Mouse (Mus musculus) urinary bladder, postnatal 10 days (tissue): ENCODE measurements around the gene Thap8.

Experiments used
- DNase-seq: peaks from one replicate; pipeline ENCODE4 v3.0.0; 2022; ENCODE audit warnings: low spot score

The Thap8 gene

DNA sequence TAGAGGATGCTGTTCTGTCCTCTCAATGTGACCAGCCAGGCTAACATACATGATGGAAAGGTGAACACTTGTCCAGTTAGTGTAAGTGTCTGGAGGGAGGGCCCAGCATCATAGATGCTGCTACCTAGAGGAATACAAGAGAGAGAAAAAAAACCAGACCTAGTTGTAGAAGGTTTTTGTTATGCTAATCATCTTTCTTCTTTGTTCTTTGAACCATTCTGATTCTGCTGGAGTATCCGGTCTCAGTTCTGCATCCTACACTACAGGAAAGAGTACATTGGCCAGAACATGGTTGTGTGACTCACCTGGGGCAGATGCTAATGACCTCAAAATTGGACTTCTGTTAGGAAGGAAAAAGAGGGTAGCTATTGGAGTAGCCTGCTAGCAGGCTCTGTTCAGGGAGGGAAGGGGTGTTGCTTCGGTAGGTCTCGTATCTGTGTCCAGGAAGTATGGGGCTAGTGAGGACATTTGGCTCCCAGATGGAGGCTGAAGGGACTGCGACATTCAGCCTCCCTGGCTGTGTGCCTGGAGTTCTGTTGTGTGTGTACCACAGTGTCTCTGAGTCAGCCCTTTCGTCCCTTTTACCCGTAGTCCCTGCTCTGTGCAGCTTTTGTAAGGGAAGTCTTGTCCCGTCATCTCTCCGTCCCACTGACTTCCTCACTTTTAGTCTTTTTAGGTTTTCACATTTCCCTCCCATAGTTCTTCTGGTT is 7.0 kb downstream of the Thap8 start:
- no peak for DNase-seq

DNA sequence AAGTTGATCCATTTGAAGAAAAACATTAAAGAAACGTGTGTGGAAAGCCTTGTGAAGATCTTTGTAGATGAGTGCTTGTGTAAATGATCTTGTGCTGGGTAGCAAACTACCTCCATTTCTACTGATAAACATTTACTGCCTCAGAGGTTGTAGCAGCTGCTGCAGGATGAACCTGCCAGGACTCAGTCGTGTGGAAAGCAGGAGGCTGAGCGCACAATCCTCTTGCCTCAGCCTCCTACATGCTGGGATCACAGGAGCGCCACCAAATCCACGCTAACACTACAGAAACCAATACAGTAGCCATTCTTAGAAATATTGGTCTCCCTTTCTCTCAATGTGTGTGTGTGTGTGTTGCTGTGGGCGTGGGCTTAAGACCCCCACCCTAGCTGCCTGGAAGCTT is 8.2 kb downstream of the Thap8 start:
- no peak for DNase-seq

DNA sequence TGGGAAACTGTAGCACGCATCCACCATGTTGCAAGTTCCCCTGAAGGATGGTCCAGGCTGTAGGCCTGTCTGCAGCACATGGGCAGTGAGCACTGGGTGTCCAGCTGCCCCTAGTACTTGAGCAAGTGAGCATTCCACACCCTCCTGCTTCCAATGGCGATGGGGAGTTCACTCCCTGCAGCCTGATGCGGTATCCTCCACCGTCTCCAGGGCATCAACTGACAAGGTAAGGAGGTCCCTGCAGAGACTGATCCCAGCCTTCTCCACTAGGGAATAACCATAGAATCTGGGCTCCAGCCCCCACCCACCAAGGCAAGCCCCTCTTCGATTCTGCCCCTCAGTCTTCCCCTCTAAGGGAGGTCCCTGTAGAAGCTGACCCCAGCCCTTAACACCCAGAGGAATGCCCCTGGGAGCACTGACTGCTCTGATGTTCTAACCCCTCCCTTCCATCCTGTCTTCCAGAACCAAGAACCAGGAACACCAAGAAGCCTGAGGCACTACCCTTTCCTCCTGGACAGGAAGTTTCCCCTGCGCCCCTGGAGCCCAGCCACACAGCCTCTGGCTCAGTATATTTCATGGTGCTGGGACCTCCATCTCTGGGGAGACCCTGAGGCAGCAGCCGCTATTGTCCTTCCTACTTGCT is 9.3 kb downstream of the Thap8 start:
- DNase-seq: no peak

DNA sequence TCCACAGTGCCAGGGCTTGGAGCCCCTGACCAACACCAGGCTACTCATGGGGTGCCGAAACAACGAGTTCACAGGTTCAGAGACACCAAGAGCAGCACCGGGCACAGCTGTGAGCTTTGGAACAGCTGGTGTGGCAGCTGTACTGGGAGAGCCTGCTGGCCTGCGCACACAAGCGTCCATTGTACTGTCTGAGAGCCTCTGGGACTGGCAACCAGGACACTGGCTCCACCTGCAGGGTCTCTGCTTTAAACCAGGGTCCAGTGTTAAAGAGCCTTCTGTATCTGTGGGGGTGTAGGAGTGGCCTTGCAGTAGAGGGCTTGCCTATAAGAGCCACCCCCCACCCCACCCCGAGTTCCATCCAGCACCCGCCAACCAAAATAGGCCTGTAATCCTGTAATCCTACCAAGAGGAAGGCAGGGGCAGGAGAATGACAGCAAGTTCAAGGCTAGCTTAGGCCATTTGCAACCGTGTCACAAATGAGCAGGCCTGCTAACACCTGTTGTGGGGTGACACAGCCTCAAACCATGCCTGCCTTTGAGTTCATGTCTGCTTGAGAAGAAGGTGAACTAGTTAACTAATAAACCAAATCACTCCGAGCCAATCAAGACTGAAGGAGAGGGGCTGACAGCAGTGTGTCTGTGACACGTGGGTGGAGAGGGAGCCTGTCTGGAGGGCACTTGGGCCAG is 10.0 kb downstream of the Thap8 start:
- DNase-seq: no peak

DNA sequence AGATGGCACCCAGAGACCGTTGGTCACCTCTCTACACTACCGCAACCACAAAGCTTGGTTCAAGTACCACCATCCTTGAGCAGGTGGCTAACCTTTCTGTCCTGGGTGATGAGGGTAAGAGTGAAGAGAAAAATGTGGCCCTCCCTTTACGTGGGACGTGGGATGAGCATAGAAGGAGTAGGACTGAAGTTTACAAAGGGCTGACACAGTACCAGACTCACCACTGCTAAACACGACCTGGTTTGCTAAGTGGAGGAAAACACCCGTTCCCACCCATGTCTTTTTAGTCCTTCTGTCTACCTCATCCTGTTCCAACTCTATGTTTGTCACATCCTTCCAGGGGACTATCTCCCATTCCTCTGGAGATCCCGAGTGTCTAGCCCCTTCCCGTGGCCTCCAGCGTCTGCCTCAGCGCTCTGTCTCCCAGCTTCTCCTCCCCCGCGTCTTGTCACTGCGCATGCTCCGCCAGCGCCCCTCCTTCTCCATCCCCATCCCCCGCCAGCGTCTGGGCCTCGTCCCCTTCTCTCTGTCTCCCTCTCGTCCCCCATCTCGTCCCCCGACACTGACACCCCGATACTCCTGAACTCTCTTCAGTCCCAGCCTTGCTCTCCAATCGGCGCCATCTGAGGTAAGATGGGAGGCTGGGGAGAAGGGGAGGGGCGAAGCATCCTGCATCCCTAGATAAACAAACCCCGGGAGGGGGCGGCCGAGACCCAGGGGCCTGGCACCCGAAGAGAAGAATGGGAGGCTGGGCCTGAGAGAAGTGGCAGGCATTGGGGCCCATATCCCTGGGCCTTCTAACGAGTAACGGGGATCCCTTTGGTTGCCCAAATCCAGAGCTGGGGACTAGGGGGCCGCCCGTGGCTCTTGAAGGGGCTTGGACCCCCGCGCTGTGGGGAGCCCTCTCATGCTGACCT is 11.6 kb downstream of the Thap8 start, which contains the start of gene Clip3:
Clip3 (plus strand) TSS at position 514 of the 917 bp plus-strand sequence.
- peak; percentile 40 for DNase-seq

DNA sequence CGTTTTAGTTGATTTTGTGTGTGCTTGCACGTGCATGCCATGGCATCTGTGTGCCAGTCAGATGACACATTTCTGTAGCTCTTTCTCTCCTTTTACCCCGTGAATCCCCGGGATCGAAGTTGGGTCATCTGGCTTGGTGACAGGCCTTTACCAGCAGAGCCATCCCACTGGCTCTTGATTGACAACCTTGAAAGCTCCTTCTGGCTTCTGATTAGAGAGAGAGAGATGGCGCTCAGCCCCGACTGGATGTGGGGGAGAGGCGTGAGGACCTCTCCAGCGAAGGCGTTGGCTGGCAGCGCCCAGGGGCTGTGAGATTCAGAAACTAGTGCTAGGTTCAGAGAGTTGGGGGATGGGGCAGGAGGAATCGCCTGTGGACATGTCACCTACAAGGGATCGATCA is 13.9 kb downstream of the Thap8 start:
- no peak for DNase-seq

DNA sequence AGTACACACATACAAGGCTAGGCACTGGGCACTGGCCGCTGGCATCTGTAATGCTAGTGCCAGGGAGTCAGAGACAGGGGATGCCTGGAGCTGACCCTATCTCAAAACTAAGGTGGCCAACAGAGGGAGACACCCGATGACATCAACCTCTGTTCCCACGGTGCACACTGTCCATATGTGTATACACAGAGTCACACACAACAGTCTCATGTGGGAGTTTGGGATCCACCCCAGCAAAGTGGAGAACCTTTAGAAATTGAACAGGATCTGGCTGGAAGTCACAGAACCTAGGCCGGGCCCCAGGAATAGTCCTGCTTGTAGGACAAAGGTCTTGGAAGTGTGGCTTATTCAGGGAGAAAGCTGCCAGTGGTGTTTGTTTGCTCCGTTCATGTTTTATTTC is 14.4 kb downstream of the Thap8 start:
- no peak for DNase-seq

DNA sequence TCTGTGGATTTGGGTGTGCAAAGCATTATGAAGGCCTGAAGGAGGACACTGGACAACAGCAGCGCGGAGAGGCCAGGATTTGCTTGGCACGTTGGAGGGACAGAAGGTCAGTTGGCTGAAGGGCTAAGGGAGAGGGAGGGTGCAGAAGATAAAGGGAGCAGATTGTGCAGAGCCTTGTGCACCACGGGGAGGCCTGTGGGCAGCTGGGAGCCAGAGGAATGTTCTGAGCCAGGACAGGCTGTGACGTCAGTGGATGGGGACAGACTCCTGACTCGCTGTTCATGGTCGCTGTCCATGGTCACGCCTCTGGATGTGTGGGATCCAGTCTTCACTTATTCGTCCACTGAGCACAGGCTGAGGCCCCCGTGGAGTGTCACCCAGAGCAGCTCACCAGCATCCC is 15.2 kb downstream of the Thap8 start:
- DNase-seq: no peak

DNA sequence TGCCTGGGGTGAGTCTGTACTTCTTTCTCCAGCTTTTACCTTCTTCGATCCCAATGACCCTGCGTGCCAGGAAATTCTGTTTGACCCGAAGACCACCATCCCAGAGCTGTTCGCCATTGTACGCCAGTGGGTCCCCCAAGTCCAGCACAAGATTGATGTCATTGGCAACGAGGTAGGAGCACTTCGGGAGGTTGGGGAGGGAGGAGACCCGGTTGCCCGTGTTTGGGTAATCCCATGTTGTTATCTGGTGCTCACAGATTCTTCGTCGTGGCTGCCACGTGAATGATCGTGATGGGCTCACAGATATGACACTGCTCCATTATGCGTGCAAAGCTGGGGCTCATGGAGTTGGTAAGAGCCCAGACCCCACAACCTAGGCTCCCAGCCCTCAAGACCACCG is 16.9 kb downstream of the Thap8 start:
- no peak for DNase-seq

DNA sequence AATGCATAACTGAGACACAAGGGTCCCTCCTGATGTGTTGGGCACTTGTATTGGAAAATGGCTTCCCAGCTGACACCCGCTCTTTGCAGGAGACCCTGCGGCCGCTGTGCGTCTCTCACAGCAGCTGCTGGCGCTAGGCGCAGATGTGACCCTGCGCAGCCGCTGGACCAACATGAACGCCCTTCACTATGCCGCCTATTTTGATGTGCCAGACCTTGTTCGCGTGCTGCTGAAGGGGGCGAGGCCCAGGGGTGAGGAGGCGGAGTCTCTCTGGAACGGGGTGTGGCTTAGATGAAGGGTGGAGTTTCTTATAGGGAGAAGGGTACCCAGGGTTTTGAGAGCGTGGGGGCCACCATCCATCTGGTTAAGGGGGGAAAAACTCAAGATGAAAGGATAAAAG is 17.4 kb downstream of the Thap8 start:
- no peak for DNase-seq

DNA sequence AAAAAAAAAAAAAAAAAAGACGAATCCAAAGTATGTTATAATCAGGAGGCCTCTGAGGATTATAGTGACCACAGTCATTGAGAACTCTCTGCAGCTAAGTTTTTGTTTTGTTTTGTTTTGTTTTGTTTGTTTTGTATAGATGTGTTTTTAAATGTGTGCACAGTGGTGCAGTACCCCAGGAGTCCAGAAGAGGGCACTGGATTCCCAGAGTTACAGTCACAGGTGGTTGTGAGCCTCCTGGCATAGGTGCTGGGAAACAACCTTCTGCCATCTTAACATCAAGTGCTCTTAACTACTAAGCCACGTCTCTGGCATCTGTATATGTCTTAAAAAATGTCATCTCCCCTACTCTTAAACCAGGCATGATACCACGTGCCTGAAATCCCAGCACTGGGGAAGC is 21.0 kb downstream of the Thap8 start:
- DNase-seq: no peak

DNA sequence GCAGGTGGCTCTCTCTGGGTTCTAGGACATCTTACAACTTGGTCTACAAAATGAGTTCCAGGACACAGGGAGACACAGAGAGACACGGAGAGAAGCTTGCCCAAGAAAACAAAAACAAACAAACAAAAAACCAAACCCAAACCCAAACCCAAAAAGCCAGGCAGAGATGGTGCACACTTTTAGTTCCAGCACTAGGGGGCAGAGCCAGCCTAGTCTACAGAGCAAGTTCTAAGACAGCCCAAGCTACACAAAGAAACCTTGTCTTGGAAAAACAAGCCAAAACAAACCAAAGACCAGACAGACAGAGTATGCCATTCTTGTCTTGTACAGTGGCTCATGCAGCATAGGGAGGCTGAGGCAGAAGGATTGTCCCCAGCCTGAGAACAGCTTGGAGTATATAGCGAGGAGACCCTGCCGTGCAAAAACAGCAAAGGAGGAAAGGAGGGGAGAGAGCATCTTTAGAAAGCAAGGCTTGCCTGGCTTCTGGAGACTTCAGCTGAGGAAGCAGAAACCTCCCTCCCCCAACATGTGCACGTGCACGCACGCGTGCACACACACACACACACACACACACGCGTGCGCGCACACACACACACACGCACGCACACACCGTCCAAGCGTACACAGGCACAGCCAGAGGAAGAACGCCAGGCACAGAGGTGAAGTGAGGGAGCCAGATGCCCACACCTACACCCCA is 26.3 kb downstream of the Thap8 start:
- no peak for DNase-seq

DNA sequence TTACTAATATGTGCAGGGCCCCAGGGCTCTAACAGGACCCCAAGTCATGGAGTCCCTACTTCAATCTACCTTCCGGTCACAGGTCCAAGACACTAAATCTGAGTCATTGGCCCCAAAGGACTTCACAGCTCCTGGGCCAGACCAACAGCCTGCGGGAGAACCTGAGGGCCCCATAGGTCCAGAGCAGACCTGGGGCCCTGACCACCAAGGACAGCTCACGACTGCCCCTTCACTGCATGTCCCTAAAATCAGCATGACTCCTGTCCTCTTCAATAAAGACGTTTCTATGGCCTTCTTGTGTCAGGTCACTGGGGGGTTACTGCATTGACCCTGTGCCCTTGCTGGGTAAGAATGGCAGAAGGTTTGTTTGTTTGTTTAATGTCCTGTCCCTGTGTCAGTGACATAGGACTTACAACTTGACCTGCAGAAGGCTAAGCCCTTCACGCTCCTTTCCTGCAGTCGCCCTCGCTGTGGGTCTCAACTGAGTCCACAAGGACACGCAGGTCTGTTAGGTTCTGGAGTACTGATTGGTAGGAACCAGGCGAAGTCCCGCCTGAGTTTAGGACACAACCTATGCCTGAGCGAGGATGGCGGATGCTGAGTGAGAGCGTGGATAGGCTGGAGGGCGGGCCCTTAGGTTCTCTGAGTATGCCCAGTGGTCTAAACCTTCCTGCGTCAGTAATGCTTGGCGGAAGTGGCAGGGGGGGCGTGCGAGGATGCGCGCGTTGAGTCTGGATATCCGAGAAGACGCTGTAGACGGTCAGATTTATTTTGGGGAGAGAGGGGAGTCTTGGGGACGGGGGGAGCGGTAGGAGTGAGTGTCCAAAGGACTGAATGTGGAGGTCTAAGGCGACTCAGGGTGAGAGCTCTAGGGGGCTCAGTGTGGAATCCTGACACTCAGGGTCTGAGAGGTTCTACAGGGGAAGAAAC is 28.4 kb downstream of the Thap8 start, which contains the start of gene Alkbh6:
Alkbh6 (plus strand) TSS at position 642 of the 930 bp plus-strand sequence.
- DNase-seq: peak; percentile 64

DNA sequence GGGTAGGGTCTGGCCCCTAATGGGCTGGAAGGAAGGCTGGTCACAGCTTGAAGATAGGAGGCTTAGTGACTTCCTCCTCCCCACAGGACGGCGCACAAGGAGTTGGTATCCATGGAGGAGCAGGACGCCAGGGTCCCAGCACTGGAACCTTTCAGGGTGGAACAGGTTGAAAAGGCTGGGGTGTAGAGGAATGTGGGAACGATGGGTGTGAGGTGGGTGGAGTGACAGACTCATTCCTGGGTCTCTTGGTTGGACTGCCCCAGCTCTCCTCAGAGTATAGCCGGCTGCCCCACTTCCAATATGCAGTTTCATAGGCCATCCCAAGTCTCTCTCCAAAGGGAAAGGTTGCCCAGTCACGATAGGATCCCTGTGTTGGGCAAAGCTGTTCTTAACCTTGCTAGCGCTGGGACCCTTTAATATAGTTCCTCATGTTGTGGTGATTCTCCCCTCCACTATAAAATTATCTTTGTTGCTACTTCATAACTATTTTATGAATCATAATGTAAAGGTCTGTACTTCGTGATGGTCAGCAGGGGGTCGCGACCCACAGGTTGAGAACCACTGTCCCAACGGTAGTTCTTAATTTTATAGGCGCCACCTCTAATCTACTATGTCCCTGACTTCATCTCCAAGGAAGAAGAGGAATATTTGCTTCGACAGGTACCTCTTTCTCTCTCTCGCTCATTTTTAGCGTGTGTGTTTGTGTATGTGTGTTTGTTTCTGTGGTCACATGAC is 29.7 kb downstream of the Thap8 start:
- DNase-seq: no peak

DNA sequence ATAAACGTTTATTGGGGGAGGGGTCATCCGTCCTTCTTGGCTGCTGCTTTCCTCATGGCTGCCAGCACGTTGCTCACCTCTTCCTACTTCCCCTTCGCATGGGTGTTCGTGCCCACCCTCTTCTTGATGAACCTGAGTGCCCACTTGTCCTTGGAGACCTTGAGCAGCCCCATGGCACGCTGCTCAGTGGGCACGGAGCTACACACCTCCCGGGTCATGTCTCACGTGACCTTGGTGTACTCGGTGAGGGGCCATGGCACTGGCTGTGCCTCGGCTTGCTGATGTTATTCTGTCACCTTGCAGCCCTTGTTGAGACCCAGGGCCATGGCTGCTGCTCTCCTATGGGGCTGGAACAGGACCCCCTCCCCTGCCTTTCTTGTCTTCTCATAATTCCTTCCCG is 30.2 kb downstream of the Thap8 start:
- DNase-seq: no peak

DNA sequence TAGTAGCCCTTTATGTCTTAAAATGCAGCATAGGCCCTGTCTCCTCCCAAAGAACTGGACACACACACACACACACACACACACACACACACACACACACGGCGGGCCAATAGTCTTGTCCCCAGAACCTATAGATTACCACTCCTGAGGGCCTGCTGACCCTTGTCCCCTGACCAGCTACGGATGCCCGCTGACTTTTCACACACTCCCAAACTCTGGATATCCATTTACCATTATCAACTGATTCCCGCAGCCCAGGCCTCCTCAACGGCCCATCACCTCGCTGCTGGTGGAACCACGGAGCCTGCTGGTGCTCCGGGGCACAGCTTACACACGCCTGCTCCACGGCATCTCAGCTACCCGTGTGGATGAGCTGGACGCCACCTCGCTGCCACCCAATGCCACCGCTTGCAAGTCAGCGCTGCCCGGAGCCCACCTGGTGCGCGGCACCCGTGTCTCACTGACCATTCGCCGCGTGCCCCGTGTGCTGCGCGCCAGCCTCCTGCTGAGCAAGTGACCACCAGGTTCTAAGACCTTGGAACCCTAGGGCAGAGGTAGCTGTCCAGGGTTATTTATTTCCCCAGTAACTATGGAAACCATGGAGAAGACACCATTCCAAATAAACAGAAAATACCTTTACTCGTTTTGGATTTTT is 33.9 kb downstream of the Thap8 start:
- DNase-seq: no peak

DNA sequence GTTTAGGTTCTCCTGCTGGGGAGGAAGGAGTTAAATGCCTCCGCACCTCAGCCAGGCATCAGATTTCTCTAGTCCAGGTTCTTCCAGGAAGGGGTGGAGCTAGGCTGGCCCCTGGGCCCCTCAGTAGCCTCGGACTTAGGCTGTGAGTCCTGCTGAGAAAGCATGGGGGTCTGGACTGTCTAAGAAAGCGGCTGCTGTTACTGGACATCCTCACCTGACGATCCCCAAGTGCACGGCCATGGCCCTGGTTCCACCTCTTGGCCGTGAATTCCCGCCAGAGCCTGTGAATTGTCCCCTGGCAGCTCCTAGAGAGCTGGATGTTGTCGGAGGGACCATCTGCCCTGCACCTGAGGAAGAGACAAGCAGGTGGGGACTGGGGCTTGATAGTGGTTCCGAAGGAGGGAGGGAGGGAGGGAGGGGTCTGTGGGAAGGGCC is 34.8 kb downstream of the Thap8 start, which contains the start of gene Syne4:
Syne4 (plus strand) TSS at position 87 of the 435 bp plus-strand sequence.
- DNase-seq: no peak

DNA sequence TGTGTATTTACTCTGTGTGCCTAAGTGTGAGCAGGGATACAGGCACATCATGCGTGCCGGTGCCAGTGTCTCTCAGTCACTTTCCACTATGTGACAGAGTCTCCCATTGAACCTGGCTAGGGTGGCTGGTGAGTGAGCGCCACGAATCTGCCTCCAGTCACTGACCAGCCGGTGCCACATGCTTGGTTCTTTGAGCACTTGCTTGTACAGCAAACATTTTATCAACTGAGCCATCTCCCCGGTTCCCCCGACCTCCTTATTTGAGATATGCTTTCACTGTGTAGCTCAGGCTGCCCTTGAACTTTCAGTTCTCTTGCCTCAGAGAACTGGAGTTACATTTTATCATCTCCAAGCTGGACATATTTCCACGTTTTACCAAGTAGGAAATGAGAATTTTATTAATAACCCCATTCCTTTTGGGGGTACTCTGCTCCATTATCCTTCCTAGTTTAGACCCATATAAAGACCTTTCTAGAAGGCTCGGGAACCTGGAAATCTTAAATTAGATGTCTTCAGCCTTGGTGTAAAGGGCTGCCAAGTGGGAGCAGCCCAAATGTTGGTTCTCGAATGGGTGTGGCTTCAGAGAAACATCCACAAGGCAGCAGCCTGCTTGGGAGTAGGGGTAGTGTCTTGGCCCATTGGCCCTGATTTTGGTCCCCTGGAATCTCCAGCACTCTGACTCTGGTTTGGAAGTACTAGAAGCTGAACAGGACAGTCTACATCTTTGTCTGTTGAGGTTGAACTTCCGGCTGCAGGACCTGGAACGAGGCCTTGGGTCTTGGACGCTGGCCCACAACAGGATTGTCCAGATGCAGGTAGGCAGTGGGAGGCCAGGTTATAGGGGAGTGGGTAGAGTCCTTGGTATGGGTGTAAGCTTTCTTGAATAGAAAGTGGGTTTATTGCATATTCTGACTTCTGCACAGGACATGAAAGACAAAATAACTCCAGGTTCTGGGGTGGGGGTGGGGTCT is 36.0 kb downstream of the Thap8 start:
- DNase-seq: no peak
